Mouse (Mus musculus): ENCODE results near the gene Pstpip1.
A peak's percentile ranks its signal among the peaks of the same experiment; 100 is the strongest.

Pstpip1 gene

DNA sequence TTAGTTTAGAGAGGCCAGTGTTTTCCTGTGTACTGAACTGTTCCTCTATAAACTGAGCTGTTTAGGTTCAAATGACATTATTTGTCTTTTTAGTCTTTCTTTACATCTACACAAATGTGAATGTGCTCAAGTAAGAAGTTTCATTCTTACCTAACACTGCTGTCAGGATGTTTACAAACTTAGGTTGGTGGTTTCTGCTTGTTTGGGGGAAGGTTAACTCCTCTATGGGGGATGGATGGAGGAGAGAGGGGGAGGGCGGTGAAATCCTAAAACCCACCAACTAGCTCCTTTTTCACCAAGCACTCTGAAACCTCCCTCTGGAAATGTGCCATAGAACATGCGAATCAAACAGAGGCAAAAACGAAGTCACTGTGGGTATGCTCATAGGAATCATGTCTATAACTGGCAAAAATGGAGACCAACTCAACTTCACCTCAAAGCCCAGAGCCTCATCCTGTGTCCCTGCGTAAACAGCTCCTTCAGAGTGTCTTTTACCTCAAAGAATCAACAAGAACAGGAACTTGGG lies 62.8 kb downstream of the Pstpip1 start:
- DNase-seq = no peak

DNA sequence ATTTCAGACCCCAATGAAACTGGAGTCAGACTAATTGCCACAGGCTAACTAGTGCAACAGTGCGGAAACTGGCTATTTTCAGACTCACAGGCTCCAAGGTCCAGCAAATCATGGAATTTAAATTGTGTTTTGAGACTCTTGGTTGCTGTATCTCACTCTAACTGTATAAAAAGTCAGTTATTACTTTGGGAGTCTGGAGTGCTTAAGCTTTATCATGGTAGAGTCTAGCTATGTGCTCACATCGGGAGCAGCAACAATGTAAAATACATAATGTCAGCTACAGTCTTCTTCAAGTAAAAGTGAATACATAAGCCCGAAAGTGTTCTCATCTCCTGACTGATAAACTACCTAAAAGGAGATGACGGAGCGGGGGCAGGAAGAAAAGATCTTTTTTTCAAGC lies 64.8 kb downstream of the Pstpip1 start:
- peak in 1 of 2 experiments; percentile 42 for DNase-seq

DNA sequence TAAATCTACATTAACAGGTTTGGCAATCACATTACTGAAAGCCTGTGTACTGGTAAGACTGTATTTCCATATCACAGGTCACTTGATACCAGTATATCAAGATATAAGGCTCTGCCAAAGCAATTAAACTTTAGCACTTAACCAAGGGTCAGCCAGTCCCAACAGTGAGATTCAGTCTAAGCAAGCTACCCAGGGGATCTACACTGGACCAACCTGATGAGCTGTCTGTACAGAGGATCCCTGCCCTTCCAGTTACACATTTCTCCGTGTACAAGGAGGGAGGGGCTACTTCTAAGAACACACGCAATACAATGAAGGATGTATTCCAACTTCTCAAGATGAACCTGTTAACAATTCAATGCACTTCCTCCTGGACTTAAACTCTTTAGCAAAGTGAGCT lies 68.3 kb downstream of the Pstpip1 start:
- peak in 1 of 2 experiments; percentile 32 for DNase-seq

DNA sequence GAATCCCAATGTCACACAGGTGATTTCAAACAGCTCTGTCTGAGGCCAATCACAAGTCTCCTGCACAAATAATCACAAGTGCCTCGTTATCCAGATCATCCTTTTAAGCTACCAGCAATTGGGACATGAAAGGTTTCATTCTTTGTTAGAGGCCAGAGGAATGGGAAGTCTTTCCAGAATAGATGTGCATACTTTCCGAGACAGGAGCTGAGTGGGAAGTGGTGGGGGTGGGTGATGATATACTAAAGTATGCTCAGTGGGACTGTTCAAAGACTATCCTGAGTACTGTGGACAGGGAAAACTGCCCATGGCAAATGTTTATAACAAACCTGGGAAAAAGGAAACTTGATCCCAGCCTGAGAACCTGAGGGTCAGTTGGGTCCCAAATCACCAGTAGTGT lies 69.7 kb downstream of the Pstpip1 start:
- no peak for DNase-seq

DNA sequence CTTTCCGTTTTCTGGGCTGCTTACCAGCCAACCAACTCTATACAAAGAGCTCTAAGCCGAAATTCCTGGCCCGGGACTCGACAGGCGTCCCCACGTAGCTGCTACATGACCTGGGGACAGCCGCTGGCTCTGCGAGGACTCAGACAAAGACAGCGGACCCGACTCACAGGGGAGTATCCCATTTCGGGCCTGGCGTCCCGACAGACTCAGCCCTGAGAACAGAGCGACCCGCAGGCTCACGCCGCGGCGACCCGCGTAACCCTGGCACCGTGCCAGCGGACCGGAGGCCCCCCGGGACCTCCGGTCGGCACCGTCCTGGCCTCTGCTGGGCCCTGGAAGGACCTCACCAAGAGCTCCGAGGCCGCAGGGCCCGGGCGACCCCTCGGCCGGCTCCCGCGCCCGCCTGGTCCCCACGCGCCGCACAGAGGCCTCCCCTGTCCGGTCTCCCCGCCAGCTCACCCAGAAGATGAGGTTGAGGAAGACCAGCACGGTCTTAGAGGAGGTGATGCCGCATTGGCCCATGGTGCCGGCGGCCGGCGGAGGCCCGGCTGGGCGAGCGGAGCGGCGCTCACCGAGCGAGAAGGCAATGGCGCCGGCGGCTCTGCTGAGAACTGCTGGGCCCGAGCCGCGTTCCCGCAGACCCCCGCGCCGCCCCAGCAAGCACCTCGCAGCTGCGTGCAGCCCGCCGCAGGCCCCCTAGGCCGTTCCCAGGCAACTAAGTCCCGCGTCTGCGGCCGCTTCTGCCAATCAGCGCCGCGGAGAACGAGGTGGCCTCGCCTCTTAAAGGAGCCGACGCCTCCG lies 70.8 kb downstream of the Pstpip1 start:
- peak; percentile 91 to 93 for DNase-seq

DNA sequence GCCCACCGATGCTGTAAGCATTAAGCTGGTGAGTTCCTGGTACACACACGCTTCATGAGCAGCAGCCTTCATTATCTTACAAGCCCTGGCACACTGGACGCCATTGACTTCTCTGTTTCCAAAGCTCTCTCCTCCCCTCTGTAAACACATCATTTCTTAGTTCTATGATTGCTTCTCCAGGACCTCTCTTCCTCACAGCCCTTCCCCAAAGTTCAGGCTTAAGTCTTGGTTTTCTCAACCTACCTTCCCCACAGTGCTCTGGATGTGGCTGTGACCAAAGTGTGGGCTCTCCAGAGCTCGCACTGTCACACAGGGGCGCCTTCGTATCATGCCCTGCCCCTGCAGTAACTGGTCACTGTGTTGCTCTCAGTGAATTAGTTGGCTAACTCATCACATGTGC lies 75.6 kb downstream of the Pstpip1 start, which contains the start of gene Tspan3:
TSS of gene Tspan3 (minus strand) at position 101 of the 400 bp plus-strand sequence.
- no peak for DNase-seq

DNA sequence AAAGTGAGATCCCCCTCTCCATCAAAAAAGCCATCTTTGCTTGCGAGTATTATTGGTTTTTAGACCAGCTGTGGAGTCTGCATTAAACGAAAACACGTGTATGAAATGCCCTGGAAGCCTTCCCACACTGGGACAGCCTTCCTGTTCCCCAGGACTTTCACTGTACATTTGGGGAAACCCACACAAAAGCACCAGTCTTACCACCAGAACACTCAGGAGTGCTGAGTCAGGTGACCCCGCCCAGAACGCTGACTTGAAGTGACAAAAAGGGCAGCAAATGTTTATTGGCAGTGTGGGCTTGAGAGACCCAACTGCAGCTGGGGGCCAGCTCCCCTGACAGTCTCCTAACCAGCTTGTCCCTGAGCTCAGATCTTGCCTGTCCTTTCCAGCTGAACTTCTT lies 76.4 kb downstream of the Pstpip1 start:
- no peak for DNase-seq

DNA sequence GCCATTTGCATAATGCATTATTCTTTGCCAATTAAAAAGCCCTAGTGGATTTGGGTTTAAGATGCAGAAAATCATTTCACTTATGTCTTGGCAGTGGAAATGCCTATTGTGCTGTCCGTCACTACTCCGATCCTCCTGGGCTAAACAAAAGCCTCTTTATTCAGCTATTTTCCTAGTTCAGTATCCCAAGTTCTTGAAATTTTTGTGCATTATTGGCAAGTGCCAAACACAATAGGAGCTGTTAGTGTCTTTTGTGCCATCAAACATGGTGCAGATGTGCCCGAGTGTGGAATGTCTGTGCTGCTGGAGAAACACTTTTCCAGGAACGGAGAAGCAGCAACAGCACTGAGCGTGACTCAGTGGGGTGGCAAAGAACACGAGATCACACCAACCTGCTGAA lies 77.9 kb downstream of the Pstpip1 start:
- DNase-seq = no peak

DNA sequence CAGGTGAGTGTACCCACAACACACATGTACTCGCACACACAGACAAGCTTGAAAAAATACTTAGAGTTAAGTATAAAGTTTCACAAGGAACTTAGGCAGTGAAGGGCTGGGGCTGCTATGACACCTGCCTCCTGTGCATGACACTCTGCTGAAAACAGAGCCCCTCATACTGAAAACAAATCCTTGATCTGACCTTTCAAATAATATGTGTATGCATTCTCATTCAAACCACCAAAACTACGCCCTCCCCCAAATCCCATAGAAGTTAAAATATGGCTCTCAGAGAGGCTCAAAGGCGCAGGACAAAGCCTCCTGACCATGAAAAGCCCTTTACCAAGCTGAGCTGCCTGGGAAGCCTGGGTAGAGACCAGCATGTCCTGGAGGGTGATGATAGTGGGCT lies 85.6 kb downstream of the Pstpip1 start:
- DNase-seq = no peak

DNA sequence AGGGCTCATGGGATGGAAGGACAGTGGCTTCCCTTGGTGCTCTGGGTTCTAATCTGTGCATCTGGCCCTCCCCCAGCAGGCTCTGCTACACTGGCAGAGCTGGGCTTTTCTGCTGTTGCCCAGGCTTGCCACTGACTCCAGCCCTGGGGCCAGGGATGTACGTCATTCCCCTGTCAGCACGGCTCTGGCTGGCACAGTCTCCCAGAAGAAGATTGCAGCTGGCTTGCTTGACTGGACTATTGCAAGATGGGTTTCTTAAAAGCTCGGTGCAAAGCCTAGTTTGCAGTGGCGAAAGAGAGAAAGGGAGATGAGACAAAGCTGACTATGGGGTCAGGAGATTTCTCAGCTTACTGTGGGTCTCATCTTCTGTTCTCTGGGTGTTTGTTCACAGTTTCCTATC lies 87.6 kb downstream of the Pstpip1 start:
- no peak for DNase-seq

All from kidney, postnatal 36 days (tissue).